Mouse (Mus musculus) retina, postnatal 7 days (tissue): ENCODE results near the gene Trp53bp2.
A peak's percentile ranks its signal among the peaks of the same experiment; 100 is the strongest.

Experiments
- DNase-seq: peaks from one replicate; pipeline ENCODE4 v3.0.0-alpha.2; 2012; ENCODE audit warnings: low read depth, low spot score

The Trp53bp2 gene

GRCm38 (mm10) chr1:182460291-182461244, 51.6 kb downstream of the Trp53bp2 start:
- DNase-seq = no peak

DNA sequence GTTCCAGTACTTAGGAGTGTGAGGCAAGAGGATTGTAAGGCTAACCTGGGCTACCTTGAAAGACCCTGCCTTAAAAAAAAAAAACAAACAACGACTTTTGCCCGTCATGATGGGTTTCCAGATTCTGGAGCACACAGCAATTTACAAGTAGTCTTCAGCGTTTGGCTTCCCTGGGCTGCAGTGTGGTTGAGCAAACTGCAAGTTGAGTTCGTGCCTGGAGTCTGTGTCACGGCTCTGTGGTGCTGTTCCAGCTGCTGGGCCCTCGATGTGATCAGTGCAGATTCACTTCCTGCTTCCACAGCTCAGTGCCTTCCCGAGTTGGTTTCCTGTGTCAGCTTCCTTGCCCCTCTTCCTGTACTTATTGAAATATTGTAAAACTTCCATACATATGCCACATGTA, 52.3 kb downstream of the Trp53bp2 start:
- no peak for DNase-seq

DNA sequence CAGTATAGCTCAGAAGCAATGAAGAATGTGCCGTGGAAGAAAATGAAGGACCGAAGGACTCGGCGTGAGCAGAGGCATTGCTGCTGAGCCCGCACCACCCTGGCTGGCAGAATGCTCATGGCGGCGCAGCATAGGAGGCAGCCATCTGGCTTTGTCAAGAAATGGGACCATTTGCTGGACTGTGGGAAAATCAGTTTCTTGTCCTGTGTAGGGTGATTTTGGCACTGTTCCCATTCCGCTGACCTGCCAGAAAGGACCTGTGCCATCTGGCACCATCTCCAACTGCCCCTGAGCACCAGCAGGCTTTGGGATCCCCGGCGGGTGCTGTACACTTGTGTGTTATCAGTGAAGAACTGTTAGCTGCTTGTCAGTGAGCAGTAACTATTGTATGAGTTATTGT, 52.8 kb downstream of the Trp53bp2 start:
- peak; percentile 11 for DNase-seq

DNA sequence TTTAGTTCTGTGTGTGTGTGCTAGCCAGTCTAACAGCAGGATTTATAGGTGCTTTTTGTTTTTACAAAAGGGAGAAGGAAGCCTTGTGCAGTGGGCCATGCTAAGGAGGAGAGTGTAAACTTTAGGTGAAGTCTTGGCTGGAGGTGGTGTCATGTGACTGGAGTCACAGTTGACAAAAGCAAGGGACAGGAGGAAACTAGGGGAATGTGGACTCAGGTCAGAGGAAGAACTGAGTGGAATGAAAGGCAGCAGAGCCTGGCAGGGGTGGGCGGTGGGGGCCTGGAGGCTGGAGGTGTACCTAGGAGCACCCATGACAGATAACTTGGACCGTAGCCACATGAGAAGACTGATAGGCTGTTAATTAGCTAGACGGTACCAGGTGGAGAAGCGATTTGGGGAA, 56.3 kb downstream of the Trp53bp2 start:
- no peak for DNase-seq

GRCm38 (mm10) chr1:182465978-182466377, 57.0 kb downstream of the Trp53bp2 start:
- no peak for DNase-seq

DNA sequence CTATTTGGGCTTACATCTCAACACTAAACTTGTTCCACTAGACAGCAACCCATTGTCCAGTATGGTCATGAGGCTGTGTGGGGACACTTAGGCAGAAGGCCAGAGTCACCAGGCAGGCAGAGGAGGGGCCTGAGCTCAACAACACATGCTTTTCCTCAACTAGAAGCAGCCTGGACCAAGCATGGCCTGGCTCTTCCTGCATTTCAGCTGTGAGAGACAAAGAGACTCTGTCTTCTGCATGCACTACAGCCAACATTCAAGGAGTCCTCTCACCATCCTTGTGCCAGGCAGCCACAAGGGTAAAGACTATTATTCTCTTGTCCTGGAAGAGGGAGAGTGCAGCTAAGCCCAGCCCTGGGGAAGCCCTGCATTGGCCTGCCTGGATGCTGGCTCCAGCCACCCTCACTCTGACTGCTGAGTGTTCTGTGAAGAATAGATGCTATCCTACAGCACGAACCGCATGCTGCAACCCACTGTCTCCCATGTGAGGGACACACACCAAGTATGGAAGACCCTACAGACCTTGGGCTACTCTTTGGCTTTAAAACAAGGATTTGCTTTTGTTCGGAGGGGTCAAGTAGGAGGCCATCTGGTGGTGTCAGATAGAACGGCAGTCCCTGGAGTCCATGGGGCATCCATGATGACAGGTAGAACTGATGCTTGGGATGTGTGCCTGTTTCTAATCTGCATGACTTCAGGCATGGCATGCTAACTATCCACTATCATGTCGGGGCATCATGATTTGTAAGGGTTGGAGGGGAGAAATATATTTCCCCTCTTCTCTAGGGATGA, 66.2 kb downstream of the Trp53bp2 start:
- no peak for DNase-seq

DNA sequence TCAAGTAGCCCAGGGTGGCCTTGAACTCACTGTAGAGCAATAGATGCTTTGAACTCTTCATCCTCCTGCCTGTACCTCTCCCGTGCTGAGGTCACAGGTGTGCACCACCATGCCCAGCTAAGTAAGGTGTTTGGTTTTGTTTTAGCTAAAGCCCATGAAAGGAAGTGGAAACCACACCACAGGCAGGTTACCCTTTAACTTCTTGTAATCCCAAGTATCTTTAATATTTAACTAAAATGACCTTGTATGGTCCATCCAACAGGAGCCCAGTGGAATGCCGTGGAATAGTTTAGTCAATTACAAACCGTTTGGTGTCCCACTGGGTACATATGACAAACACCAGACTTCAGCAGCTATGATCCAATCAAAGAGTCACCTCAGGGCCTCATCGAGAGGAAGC, 70.0 kb downstream of the Trp53bp2 start:
- DNase-seq = no peak

- DNase-seq = no peak
Measured at GRCm38 (mm10) chr1:182481138-182481537, 72.2 kb downstream of the Trp53bp2 start.

GRCm38 (mm10) chr1:182481646-182482295, 72.8 kb downstream of the Trp53bp2 start:
- DNase-seq = no peak

DNA sequence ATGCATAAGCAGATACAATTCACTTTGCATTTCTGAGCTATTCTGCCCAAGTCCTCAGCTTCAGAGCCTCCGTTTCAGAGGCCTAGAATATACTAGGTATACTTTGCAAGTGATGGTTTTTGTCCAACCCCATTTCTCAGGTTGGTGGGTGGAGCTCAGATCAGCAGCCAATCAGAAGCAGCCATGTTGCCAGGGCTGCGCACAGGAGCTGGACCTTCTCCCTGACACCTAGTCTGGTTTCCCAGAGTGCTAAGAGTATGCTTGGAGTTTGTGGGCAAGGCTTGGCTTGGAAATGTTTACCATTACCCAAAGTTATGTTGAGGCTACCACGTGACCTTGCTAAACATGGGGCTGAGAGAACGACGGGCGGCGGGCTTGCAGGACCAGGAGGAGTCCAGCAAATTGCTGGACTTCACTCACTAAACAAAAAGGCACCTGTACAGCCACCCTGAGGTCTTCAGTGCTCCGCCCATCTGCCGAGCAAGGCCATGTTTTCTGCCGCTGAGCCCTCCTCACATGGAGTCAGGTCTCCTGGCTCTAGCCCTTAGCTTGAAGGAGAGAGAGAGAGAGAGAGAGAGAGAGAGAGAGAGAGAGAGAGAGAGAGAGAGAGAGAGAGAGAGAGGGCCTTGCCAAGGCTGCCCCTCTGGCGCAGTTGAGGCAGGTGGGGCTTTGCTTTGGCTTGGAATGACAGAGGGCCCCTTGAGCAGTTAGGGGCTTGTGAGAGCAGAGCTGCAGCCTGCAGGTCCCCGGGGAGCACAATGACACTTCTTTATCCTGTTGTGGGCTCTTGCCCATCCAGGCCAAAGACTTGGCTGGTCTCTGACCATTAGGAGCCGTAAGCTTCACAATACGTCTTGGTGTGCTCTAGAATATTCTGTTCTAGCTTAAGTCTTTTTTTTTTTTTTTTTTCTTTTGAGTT, 74.3 kb downstream of the Trp53bp2 start:
- no peak for DNase-seq

DNA sequence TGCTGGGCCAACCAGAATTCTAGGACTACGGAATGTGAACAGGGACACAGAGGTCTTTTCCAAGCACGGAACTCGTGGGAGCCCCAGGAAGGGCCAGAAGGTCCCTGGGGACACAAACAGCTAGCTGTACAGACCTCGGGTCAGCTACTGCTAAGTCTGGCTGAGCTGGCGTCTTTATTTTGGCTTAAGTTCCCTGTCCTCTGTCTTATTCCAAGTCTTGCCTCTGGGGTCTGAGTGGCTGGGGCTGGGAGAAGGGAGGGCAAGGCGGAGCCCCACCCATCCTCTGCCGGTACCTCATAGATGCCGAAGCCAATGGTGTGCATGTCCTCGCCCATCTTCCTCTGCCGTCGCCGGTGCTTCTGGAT, 74.9 kb downstream of the Trp53bp2 start:
- DNase-seq = no peak

DNA sequence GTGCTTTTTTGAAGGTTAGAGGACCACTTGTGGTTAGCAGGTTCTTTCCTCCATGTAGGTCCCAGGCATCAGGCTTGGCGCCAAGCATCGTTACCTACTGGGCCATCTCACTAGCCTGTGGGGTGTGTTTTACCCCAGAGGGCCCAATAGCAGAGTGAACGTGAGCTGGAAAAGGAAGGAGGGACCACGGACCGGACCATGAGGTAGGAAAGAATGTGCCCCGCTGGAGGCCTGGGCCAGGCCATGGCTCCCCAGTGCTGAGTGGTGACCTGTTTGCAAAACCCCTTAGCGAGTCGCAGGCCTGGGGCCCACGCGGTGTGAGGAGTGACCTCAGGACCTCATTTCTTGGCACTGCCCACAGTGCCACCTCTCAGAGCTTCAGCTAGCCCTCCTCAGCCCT, 79.5 kb downstream of the Trp53bp2 start:
- DNase-seq = no peak

GRCm38 (mm10) chr1:182489803-182490452, 81.0 kb downstream of the Trp53bp2 start:
- peak; percentile 69 for DNase-seq

- no peak for DNase-seq
Measured at GRCm38 (mm10) chr1:182490568-182490967, 81.6 kb downstream of the Trp53bp2 start.

- no peak for DNase-seq
Measured at GRCm38 (mm10) chr1:182491839-182492238, 82.9 kb downstream of the Trp53bp2 start.

- DNase-seq = no peak
Measured at GRCm38 (mm10) chr1:182494285-182495145, 85.5 kb downstream of the Trp53bp2 start.

GRCm38 (mm10) chr1:182496685-182497084, 87.7 kb downstream of the Trp53bp2 start:
- no peak for DNase-seq

- DNase-seq = no peak
Measured at GRCm38 (mm10) chr1:182497736-182498135, 88.8 kb downstream of the Trp53bp2 start.

GRCm38 (mm10) chr1:182499443-182500089, 90.6 kb downstream of the Trp53bp2 start:
- DNase-seq = no peak
